Mouse (Mus musculus) thymus, adult 2 months (tissue): ENCODE measurements around the gene Cops4.

Experiments used
- CTCF ChIP-seq: fragments of 200-500 bp; IDR thresholded peaks from 2 replicates; pipeline ENCODE4 v1.5.1; 2012; ENCODE audit warnings: mild to moderate bottlenecking, control low read depth, low read length, moderate library complexity, borderline replicate concordance; ENCODE audit not compliant: control insufficient read depth, poor library complexity, insufficient read depth; ENCODE audit errors: extremely low read depth
- POLR2A ChIP-seq: fragments of 200-500 bp; IDR thresholded peaks from 2 replicates; pipeline ENCODE4 v1.6.1; 2012; ENCODE audit warnings: mild to moderate bottlenecking, low read length, control low read depth, moderate library complexity; ENCODE audit not compliant: control insufficient read depth, poor library complexity, insufficient read depth; ENCODE audit errors: extremely low read depth

- TF ChIP-seq CTCF, result peak; percentile 40; the same call in 1 of the 2 replicates
- no peak for TF ChIP-seq POLR2A
These were observed at the start of gene Cops4 for GRCm38 (mm10) chr5:100518049-100519026.
